Mouse (Mus musculus) naive thymus-derived CD4-positive, alpha-beta T cell, adult 5 months (primary cell): ENCODE measurements around the gene Orai1. TPM values are rescaled to one million over a fixed set of nuclear protein-coding genes. Genes with fewer than 3 reads are reported as not detected.

ENCODE experiments used
- polyA plus RNA-seq: library from polyadenylated mRNA; unstranded; fragments of 100-300 nt; shearing (Covaris generic); gene quantifications from one replicate; pipeline ENCODE4 v1.2.1, GENCODE M21; 2017

The Orai1 gene
- polyA plus RNA-seq, result 259 TPM

DNA sequence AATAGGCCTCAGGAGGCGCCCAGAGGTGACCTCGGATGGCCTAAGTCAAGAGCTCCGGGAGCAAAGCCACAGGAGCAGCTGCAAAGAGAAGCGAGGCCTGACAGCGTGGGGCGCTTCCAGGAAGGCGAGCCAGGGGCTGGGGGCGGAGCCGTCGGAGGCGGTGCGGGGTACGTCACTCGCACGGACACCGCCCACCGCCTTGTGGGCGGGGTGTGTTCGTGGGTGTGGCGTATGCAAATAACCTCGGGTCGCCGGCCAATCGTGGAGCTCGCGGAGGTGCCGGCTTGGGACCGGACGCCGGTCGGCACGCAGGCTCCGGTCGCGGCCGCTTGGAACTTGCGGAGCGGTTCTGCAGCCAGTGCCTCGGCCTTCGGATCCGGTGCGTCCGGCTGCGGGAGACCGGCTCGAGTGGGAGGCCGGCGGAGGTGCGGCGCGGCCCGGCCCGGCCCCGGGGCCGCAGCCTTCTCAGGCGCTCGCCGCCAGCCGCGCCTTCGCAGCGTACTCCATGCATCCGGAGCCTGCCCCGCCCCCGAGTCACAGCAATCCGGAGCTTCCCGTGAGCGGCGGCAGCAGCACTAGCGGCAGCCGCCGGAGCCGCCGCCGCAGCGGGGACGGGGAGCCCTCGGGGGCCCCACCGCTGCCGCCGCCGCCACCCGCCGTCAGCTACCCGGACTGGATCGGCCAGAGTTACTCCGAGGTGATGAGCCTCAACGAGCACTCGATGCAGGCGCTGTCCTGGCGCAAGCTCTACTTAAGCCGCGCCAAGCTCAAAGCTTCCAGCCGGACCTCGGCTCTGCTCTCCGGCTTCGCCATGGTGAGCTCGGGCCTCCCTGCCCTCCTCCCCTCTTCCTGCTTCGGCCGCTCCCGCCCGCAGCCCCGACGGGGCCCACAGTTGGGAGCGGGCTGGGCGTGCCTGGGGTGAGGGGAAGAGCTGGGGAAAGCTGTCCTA is at the start of gene Orai1:
Orai1 (plus strand) TSS at position 322 of the 949 bp plus-strand sequence.

DNA sequence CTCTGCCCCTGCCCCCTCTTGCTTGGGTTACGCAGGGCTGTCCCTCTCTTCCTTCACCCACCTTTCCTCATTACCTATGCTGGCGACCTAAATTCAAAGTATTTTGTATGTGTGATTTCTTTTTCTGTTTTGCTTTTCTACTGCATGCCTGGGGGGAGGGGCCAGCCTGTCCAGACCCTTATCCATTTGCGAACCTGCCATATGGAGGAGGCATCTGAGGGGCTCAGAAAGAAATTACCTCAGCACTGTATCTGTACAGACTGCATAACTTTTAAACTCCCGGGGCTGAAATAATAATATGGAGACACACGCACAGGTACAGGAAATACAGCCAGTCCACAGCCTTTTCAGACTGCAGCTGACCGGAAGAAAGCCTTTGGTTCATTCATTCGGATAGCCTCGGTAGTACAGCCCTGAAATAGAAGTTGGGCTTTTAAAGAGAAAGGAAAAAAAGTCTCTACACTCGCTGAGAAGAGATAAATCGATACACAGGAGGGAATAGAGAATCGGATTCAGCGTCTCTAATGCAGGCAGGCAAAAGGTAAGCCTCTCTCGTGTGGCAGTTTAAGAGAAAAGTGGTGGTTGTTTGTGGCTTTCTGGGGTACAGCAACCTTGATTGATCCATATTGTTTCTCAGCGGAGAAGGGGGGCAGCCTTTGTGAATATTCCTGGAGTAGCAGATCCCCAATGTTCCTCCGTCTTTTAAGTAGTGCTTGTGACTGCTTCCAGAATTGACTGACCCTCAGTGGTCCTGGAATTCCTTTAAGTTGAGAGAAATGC is 25.1 kb upstream of the Orai1 start, which contains the start of gene Kdm2b:
Kdm2b (minus strand) TSS at position 273 of the 780 bp plus-strand sequence.

DNA sequence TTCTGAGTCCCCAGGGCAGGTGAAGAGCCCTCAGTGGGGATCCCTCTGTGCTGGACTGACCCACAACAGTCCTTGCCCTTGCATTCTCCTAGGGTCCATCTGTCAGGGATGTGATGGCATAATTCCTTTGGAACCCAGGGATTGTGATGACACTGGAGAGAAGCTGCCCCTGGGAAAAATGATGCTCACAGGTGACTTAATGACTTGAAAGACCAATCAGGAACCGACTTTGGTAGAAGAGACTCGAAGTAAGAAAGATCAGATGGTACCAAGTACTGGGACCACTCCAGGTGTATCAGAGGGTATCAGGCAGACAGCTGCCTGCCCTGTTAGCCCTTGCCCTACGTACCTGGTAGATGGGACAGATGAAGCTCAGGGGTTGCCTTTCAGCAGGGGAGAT is 32.0 kb downstream of the Orai1 start, which contains the start of gene Morn3:
Morn3 (minus strand) TSS at position 101 of the 400 bp plus-strand sequence.

DNA sequence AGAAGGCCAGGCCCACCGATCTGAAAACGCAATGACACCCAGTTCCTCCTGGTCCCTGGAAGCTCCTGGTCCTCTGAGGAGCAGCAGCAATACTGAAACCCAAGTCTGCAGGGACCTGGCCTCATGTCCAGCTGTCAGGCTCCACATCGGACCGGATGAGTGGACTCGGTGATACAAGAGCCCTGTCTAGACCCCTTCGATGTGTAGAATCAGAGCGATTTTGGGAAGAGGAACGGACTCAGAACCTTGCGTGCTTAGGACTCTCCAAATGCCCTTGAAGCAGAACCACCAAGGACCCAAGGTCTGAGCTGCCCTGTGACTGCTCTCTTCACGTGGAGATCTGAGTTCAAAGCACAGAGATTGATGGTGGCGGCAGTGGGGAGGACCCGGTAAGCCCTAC is 53.2 kb downstream of the Orai1 start, which contains the start of gene Tmem120b:
Tmem120b (plus strand) TSS at position 301 of the 400 bp plus-strand sequence.

Other genes starting within 250 kb of the Orai1 start
- 26.1 TPM for gene Camkk2, start 235.7 kb upstream of the Orai1 start, polyA plus RNA-seq
- 349 TPM for gene Anapc5, start 193.7 kb upstream of the Orai1 start, polyA plus RNA-seq
- 26.3 TPM for gene Rnf34, start 165.0 kb upstream of the Orai1 start, polyA plus RNA-seq
- gene Kdm2b, start 25.3 kb upstream of the Orai1 start, polyA plus RNA-seq, result 78.7 TPM
- not detected for gene Morn3, start 31.9 kb downstream of the Orai1 start, polyA plus RNA-seq
- gene Tmem120b, start 53.3 kb downstream of the Orai1 start, polyA plus RNA-seq, result 13.2 TPM
- 81.7 TPM for gene Rhof, start 117.6 kb downstream of the Orai1 start, polyA plus RNA-seq
- gene Setd1b, start 127.1 kb downstream of the Orai1 start, polyA plus RNA-seq, result 12.1 TPM
- gene Psmd9, start 154.3 kb downstream of the Orai1 start, polyA plus RNA-seq, result 47.3 TPM
- gene Hpd, start 167.7 kb downstream of the Orai1 start, polyA plus RNA-seq, result not detected
- 1.1 TPM for gene Wdr66, start 237.0 kb downstream of the Orai1 start, polyA plus RNA-seq